Mouse (Mus musculus) mouse embryonic stem cell (cell line): ENCODE measurements at regions not wholly inside any gene's neighbourhood (a gene's known extent, or its start where the extent isn't known, plus 50 kb on each side); places are given as distances from the start of the nearest gene placed in this dataset.
"Not testable (repeated sequence)": the region's sequence is repeated elsewhere in the genome, so short reads cannot be mapped to it uniquely, and the experiment has no call there.

ENCODE experiments used
- in situ Hi-C, 2 experiments: fragments of 300-500 bp; cut with MboI; formaldehyde crosslinking; loops; 1 replicate in 1 of 2; 3 replicates in 1 of 2; pipeline ENCODE4 v1.14.3; 2019 to 2020; ENCODE audit warnings: low sequenced_read_pairs in 2 of 2, low pct_unique_long_range_greater_than_20kb in 1 of 2, mixed read lengths in 1 of 2; ENCODE audit not compliant: unreplicated experiment in 1 of 2

DNA sequence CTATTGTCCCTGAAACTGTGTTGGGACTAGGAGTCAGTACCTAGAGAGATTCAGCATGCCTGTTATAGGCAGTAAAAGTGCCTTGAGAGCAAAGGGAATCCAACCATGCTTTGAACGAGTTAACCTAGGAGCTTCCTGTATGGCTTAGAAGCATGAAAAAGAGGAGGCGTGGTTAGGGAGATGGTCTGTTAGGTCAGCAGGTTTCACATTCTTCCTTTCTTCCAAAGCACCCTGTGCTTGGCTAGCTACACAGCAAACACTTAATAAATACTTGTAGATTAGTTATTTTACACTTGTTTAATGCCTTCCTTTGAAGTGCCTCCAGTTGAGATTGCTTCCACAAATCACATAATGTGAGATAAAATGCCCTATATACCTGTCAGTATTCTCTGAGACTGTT is 284.9 kb upstream of the Adgra3 start:
- in situ Hi-C loops = no loop called here

DNA sequence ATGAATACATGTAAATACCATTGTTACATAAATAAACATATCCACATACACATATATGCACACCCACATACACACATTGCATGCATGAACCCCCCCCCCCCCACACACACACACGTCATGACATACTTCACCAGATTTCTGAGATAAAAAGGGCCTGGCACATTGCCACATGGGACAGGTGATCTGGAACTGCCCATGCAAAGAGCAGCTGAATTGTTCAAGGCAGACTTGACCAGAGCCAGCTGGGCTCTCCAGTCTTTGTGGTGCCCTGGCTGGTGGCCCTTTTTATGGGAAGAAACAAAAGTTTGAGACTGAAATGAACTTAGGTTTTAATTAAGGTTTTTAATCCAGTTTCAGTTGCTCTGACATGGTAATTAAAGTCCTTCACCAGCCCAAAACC is 250.7 kb upstream of the Adgra3 start:
- in situ Hi-C loops = no loop called here

DNA sequence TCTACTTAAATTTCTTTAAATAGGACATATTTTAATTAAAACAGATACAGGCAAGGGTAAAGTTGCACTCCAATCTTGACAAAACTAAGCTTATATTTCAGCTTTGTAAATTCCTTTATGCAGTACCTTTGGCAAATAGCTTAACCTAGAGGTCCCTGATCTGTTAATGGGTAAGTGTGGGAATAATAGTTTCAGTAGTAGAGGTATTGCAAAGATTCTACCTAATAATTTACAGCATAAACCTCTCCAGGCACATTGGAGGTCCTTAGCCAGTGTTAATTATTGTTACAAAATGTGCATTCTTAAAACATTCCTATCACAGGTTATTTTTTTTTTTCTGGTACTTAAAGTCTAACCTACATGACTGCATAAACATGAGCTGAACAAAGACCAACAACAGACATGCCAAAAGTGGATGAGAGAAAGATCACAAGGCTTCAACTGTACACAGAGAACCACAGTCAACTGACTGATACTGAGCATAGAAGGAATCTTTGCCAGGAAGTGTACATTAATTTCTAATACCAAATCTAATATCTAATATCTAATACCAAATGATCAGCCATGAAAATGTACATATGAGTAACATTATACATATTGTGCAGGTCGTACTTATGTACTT is 245.2 kb upstream of the Adgra3 start:
- in situ Hi-C loops = no loop called here

DNA sequence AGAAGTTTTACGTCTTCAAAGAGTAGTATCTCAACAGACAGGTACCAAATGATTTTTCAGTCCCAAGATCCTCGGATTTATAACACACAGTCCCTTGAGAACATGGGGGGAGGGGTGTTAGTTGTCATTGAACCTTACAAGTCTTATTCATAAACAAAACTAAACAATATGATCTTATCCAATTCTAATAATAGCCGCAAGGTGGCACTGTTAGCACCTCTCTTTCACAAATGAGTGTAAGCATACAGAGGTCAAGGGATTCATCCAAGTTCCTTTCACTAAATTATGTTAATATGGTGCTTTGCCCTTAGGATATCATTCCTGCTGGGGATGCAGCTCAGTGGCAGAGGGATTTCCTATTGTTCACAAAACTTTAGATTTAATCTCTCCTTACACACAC is 235.0 kb upstream of the Adgra3 start:
- in situ Hi-C loops = no loop called here

DNA sequence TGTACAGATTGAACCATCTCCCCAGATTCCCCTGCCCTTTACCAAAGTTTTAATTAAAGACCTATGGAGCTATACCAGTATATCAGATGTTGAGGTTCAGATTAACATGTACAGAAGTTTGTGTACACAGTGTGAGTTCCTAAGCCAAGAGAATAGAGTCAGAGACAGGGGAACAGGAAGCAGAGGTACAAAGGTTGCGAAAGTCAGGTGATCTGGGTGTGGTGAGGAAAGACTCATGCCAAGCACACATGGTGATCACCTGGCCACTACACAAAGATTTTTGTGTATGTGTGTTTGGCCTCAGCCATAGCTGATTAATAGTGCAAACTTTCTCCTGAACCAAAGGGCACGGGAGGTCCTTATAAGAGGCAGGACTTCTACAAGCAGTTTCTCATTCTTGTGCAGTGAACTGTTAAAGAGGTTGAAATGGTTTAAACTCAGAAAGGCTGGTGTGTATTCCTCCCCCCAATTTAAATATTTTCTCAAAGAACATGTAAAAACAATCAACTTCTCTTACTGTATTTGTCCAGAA is 232.1 kb upstream of the Adgra3 start:
- in situ Hi-C loops = no loop called here

DNA sequence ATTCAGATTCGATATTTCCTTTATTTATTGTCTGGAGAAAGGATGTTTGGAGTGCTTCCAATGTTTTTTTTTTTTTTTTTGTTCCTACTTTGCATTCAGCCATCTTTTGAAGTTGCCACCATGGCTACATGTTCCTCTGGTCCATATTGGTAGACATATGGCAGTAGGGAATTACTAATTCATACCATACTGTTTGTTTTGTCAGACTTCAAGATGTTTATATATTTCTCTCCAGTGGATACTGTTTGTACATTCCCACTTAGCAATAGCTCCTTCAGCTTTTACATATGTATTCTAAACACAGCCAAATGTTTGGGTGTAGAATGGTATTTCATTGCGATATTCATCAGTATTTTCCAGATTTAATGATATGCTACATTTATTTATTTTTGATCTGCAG is 201.6 kb upstream of the Adgra3 start:
- in situ Hi-C loops = no loop called here

DNA sequence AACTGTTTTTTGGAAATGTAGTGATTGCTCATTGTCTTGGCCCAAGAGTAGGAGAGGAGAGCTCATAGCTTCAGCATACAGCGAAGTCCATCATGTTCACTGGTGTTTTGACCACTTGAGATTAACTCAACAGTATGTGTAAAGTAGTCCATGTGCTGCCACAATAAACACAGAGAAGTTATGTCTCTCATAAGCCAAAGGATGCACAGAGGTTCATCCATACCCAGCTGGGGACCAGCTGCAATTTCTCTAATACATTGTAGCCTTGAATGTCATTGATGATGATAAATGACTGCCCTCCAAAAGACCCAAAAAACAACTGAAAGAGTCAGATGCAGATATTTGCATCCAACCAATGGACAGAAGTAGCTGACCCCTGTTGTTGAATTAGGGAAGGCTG is 199.2 kb upstream of the Adgra3 start:
- in situ Hi-C loops = no loop called here

DNA sequence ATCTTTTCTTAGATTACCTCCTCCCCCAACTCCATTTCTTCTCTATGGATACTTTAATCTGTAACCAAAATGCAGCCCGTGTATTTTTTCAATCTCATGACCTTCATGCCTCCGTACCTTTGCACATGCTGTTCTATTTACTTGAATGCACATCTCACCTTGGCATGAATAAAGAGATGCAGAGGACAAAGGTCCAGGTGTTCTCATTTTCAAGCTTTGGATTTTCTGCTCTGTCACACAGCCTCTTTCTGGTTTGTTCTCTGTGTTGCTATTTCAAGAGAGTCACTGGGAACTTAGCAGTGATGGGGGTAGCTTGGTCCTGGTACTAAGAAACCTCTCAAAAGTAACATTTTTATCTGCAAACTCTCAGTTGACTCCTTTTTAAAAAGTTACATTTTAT is 175.3 kb upstream of the Adgra3 start:
- in situ Hi-C loops = no loop called here

DNA sequence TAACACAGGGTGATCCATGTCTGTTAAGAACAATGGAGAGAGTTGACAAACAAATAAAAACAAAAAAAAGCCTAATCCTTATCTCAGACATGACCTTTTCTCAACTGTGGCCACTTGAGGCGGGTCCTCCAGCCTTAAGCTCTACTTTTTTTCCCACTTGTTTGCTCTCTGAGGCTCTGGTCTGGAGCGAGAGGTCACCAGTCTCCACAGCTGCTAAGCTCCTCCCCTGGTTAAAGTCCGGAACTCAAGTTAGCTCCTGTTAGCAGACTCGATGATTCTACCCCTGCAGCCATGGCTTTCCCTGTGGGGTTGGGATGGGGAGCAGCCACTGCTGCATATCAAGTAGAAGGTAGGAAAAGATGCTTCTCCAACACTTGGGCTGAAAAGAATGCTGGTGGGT is 158.2 kb upstream of the Adgra3 start:
- in situ Hi-C loops = no loop called here

DNA sequence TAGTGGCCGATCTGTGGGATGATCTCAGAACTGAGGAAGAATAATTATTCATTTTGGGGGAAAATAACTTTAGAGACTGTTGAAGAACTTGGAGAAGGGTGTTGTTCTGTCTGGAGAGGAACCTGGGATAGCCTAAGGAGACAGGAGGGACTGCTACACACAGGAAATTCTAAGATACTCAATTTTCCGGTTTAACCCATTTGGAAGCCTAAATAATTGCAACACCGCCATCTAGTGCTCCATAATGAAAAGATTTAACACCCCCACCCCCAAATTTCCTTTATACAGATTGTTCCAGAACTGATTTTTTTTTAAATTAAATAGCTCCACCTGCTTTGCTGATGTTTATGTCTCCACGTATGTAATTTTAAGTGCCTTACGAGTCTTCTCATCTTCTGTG is 157.2 kb upstream of the Adgra3 start:
- in situ Hi-C loops = no loop called here

DNA sequence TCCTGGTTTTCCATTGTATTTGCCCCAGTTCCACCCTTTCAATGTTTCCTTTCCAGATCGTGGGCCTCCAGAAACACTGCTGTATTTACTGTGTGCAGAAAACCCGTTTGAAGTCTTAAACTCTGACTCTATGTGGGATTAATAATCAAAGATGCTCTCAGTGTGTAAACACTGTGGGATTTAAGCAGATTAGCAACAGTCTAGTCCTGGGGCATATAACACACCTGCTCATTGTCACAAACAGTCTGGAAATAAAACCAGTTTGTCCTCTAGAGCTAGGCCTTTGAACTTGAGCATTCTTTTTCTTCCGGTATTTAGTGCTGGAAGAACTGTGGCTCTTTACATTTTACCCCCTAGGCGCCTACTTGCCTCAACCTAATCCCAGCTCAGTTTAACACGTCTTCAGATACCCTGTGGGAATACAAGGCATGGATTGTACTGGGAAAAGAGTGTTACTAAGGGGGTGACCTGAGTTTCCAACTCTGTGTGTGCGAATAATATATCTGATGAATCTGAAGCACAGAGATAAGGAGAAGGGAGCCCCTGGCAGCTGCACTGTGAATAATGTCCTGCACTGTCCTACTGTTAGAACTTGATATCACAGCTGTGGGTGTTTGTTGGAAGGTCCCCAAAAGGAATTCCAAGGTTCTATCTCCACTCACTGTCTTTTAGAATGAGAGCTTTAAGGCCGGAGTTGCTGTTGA is 143.7 kb upstream of the Adgra3 start:
- in situ Hi-C loops = loop anchor here in 1 of 2 experiments (10.0 kb wide), 1 partner anchor 78 kb away; no protein-coding TSS in a partner anchor

DNA sequence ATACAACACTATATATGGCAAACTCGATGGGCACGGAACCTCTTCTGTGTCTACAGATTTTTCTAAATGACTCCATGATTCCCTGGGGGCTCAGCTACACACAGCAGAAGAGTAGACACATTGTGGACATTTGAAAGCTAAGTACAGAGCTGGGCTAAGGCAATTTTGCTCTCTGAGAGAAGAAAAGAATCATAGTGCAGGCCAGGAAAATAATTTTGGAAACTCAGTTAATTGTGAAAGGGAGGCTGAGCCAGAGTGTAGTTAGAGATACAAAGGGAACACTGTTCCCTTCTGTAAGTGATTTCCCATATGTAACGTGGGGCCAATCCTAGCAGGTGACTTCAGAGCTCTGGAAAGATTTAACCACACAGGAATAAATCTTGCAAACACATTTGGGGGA is 137.6 kb upstream of the Adgra3 start:
- in situ Hi-C loops = no loop called here

DNA sequence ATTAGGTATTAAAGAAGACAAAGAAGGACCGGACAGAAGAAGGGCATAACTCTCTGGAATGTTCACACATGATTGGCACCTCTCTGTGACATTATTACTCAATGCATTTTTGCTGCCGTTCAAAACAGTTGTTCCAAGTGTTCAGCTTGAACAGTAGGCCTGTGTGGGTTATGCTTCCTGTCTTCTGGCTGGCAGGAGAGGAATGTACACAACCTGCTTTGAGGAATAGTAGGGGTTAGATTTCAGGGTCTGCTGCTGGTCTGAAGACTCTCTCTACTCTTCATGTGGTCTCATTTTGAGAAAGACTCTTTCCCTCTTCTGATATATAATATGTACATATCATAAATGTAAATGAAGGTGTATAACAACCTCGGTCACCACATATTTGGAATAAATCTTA is 137.2 kb upstream of the Adgra3 start:
- in situ Hi-C loops = no loop called here

DNA sequence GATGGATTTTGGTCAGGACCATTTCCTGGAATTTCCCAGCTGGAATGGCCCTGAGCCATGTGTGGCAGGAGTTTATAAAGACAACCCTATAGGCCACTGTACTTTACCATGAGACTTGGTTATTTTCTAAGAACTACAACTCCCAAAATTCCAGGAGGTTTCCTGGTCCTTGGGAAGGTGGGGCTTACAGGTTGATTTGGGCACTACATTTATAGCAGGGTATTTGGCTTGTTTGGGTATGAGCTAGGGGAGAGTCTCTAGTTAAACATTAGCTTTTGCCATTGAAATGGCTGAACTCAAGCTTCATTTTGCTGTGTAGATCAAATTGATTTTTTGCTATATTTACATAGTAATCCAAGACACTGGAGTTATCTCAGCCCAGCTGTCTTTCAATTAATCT is 130.6 kb upstream of the Adgra3 start:
- in situ Hi-C loops = no loop called here

DNA sequence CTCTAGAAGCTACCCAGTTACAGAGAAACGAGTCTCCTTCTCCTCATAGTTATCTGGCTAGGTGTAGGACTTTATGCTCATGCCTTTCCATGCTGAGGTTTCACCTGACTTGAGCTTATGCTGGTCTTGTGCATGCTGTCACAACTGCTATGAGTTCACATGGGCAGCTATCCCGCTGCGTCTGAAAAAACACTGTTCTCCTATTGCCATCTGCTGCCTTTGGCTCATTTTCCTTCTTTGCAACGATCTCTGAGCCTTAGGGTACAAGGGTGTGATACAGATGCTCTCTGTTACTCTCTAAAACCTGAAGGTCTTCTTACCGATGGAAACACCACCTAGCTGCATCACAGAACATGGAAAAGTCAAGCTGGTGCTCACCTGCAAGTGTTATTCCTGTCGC is 123.9 kb upstream of the Adgra3 start:
- in situ Hi-C loops = no loop called here

DNA sequence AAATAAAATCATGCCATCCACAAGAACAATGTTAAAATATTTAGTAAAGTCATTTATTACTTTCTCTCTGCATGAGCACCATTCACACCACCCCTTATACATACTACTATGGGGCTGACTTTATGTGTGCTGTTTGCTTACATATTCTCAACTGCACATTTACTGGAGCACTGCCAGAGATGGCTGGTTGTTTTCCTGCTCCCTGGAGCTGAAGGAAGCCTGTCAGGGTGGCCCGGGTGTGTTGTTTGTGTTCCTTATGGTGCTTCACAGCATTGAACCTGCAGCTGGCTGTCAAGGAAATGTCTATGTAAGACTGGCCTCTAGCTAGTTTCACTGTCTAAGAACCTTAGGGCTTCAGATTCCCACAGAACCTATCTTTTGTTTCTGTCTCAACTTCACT is 97.8 kb upstream of the Adgra3 start:
- in situ Hi-C loops = no loop called here

DNA sequence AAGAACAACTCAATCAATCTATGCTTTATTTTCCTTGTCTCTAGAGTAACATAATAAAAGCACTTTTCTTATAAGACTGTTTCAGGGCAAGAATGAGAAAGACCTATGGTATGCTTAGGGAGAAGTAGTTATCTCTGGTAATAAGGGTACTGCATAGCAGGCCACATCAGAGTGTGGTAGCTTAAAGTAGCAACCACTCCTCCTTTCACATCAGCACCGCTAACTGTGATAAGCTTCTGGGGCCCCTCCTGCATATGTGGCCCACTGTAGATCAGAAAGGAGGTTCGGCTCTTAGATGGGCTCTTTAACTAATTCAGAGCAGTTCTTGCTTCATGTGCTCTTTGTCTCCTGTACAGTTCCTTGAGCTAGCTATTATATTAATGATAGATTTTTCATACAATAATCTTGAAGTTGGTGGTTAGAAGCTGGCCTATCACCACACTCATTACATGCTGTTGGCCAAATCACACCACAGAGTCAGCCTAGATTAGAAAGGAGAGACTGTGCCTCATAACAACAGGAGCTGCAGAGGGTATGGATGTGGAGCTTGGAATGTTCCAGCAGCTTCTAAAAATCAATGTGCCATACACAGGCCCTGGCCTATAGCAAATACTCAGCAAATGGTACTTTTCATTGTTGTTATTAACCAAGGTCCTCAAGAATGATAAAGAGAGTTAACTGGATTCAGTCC is 96.5 kb upstream of the Adgra3 start:
- in situ Hi-C loops = not testable (repeated sequence)

DNA sequence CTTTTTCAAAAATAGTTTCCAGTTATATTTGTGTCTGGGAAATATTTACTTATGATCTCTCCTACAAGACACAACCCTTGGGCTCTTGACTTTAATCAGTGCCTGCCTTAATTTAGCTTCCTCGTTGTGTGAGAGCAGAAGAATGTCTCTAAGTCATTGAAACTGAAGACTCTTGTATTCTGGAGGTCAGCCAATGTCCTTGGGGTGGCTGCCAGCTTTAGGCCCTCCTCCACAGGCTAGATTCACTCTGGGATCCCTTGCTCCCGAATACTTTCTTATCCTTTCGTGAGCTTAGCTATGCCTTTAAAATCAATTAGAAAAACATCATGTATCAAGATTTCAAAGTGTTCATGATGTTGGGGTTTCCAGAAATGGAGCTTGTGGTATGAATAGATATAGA is 88.1 kb upstream of the Adgra3 start:
- in situ Hi-C loops = no loop called here

DNA sequence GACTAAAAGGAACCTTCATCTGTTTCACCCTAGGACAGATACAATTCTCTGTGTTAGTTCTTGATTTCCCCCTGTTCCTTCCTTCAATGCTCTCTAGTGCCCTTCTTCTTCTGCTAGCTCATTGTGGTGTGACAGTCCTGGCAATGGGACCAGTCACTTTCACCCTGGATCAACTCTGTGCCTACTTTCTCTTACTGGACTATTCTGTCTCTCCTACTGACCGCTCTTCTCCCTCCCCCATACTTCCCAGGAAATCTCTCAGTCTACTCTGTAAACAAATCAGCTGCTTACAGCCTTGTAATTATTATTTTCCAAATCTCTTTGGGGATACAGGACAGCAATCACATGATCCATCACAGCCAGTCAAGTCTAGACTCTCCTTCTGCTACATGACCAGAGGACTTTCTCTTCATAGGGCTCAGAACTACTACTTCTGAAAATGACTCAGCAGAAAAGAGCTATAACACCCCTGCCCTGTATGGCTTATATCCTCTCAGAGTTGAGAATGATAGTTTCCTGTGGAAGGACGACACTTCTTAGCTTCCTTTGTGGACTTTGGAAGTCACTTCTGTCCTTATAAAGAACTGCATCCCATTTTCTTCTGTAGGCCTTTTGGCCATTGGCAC is 86.8 kb upstream of the Adgra3 start:
- in situ Hi-C loops = no loop called here
